Mouse (Mus musculus): ENCODE measurements at regions not wholly inside any gene's neighbourhood (a gene's known extent, or its start where the extent isn't known, plus 50 kb on each side); places are given as distances from the start of the nearest gene placed in this dataset.

- no peak for DNase-seq (ENCODE audit: low read depth, low spot score)
Observed at GRCm38 (mm10) chr13:84644024-84644423, 421.9 kb downstream of the Tmem161b start.

GRCm38 (mm10) chr13:84646899-84647298 is 424.8 kb downstream of the Tmem161b start:
- no peak for DNase-seq (ENCODE audit: low read depth, low spot score)

GRCm38 (mm10) chr13:84648056-84648455 is 426.0 kb downstream of the Tmem161b start:
- no peak for DNase-seq (ENCODE audit: low read depth, low spot score)

GRCm38 (mm10) chr13:84663967-84664366 is 441.9 kb downstream of the Tmem161b start:
- no peak for DNase-seq (ENCODE audit: low read depth, low spot score)

GRCm38 (mm10) chr13:84680971-84681370 is 458.9 kb downstream of the Tmem161b start:
- no peak for DNase-seq (ENCODE audit: low read depth, low spot score)

GRCm38 (mm10) chr13:84685930-84686329 is 463.8 kb downstream of the Tmem161b start:
- DNase-seq (ENCODE audit: low read depth, low spot score) = no peak

GRCm38 (mm10) chr13:84693462-84693861 is 471.4 kb downstream of the Tmem161b start:
- DNase-seq (ENCODE audit: low read depth, low spot score) = no peak

GRCm38 (mm10) chr13:84698472-84699080 is 476.5 kb downstream of the Tmem161b start:
- no peak for DNase-seq (ENCODE audit: low read depth, low spot score)

GRCm38 (mm10) chr13:84741231-84741630 is 448.0 kb upstream of the Ccnh start:
- DNase-seq (ENCODE audit: low read depth, low spot score) = no peak

- no peak for DNase-seq (ENCODE audit: low read depth, low spot score)
Observed at GRCm38 (mm10) chr13:84748331-84748730, 440.9 kb upstream of the Ccnh start.

- DNase-seq (ENCODE audit: low read depth, low spot score) = no peak
Observed at GRCm38 (mm10) chr13:84749214-84749613, 440.0 kb upstream of the Ccnh start.

GRCm38 (mm10) chr13:84750136-84750535 is 439.1 kb upstream of the Ccnh start:
- no peak for DNase-seq (ENCODE audit: low read depth, low spot score)

- DNase-seq (ENCODE audit: low read depth, low spot score) = no peak
Observed at GRCm38 (mm10) chr13:84751576-84752490, 437.4 kb upstream of the Ccnh start.

GRCm38 (mm10) chr13:84752491-84752820 is 436.8 kb upstream of the Ccnh start:
- DNase-seq (ENCODE audit: low read depth, low spot score) = no peak

- no peak for DNase-seq (ENCODE audit: low read depth, low spot score)
Observed at GRCm38 (mm10) chr13:84753751-84754500, 435.3 kb upstream of the Ccnh start.

GRCm38 (mm10) chr13:84754821-84755725 is 434.1 kb upstream of the Ccnh start:
- DNase-seq (ENCODE audit: low read depth, low spot score) = no peak

GRCm38 (mm10) chr13:84756796-84757335 is 432.3 kb upstream of the Ccnh start:
- no peak for DNase-seq (ENCODE audit: low read depth, low spot score)

GRCm38 (mm10) chr13:84757896-84758567 is 431.2 kb upstream of the Ccnh start:
- no peak for DNase-seq (ENCODE audit: low read depth, low spot score)

- DNase-seq (ENCODE audit: low read depth, low spot score) = peak; percentile 92
Observed at GRCm38 (mm10) chr13:84758568-84758900, 430.7 kb upstream of the Ccnh start.

- no peak for DNase-seq (ENCODE audit: low read depth, low spot score)
Observed at GRCm38 (mm10) chr13:84759061-84759460, 430.1 kb upstream of the Ccnh start.

GRCm38 (mm10) chr13:84760471-84760870 is 428.7 kb upstream of the Ccnh start:
- no peak for DNase-seq (ENCODE audit: low read depth, low spot score)

All from brain, embryonic 18.5 days (tissue).